Mouse (Mus musculus): Measurements from ENCODE around the gene Keap1.

- TF ChIP-seq CTCF (IDR thresholded peaks at IDR 0.05; ENCODE audit: extremely low read depth, insufficient read length, insufficient replicate concordance, low read depth, low read length) (no peak), POLR2A (IDR thresholded peaks at IDR 0.05; ENCODE audit: low read depth, low read length) (no peak)
Observed at GRCm38 (mm10) chr9:21273094-21273493, 33.9 kb upstream of the Keap1 start.
